Mouse (Mus musculus): ENCODE measurements at regions not wholly inside any gene's neighbourhood (a gene's known extent, or its start where the extent isn't known, plus 50 kb on each side); places are given as distances from the start of the nearest gene placed in this dataset.

GRCm38 (mm10) chr8:92522519-92522918 lies 151.6 kb upstream of the Irx6 start:
- no peak for DNase-seq

- no peak for DNase-seq
These were observed 144.3 kb upstream of the Irx6 start for GRCm38 (mm10) chr8:92529756-92530155.

- no peak for DNase-seq
These were observed 133.5 kb upstream of the Irx6 start for GRCm38 (mm10) chr8:92540636-92541035.

GRCm38 (mm10) chr8:92545347-92546059 lies 128.6 kb upstream of the Irx6 start:
- peak; percentile 87 for DNase-seq

- DNase-seq = no peak
These were observed 118.9 kb upstream of the Irx6 start for GRCm38 (mm10) chr8:92555140-92555539.

- peak; percentile 18 for DNase-seq
These were observed 118.5 kb upstream of the Irx6 start for GRCm38 (mm10) chr8:92555631-92556030.

- DNase-seq = no peak
These were observed 111.6 kb upstream of the Irx6 start for GRCm38 (mm10) chr8:92562471-92562870.

- no peak for DNase-seq
These were observed 111.1 kb upstream of the Irx6 start for GRCm38 (mm10) chr8:92562962-92563361.

GRCm38 (mm10) chr8:92569650-92570049 lies 104.4 kb upstream of the Irx6 start:
- DNase-seq = peak; percentile 51

GRCm38 (mm10) chr8:92579446-92579845 lies 94.6 kb upstream of the Irx6 start:
- peak; percentile 61 for DNase-seq

- DNase-seq = no peak
These were observed 93.0 kb upstream of the Irx6 start for GRCm38 (mm10) chr8:92581051-92581450.

GRCm38 (mm10) chr8:92600766-92601165 lies 73.3 kb upstream of the Irx6 start:
- DNase-seq = no peak

GRCm38 (mm10) chr8:92602973-92603372 lies 71.1 kb upstream of the Irx6 start:
- DNase-seq = no peak

- no peak for DNase-seq
These were observed 68.5 kb upstream of the Irx6 start for GRCm38 (mm10) chr8:92605631-92606030.

GRCm38 (mm10) chr8:92607604-92608003 lies 66.5 kb upstream of the Irx6 start:
- DNase-seq = no peak

- DNase-seq = no peak
These were observed 64.2 kb upstream of the Irx6 start for GRCm38 (mm10) chr8:92609908-92610307.

- DNase-seq = no peak
These were observed 63.5 kb upstream of the Irx6 start for GRCm38 (mm10) chr8:92610487-92611059.

- peak; percentile 42 for DNase-seq
These were observed 60.6 kb upstream of the Irx6 start for GRCm38 (mm10) chr8:92613486-92613885.

GRCm38 (mm10) chr8:92616341-92617115 lies 57.6 kb upstream of the Irx6 start:
- DNase-seq = no peak

- no peak for DNase-seq
These were observed 55.8 kb upstream of the Irx6 start for GRCm38 (mm10) chr8:92618281-92618680.

Data from retina, postnatal 1 day (tissue).